Mouse (Mus musculus) midbrain, embryonic 14.5 days (tissue): ENCODE measurements at regions not wholly inside any gene's neighbourhood (a gene's known extent, or its start where the extent isn't known, plus 50 kb on each side); places are given as distances from the start of the nearest gene placed in this dataset.

Source experiments
- ATAC-seq: fragments of 200-750 bp; cut with Nextera tagmentation; 2 replicates; pipeline ENCODE4 v1.8.0; 2017; ENCODE audit warnings: moderate number of reproducible peaks, moderate library complexity; ENCODE audit not compliant: low FRiP score, low TSS enrichment
- DNase-seq: peaks from one replicate; pipeline ENCODE4 v3.0.0-alpha.2; 2015
- H3K27ac ChIP-seq: fragments of 300-500 bp; sonication (generic); replicated peaks from 2 replicates; pipeline ENCODE4 v1.5.1; 2014; ENCODE audit warnings: mild to moderate bottlenecking, low read depth, low read length, moderate library complexity
- H3K27me3 ChIP-seq: fragments of 300-500 bp; sonication (generic); 2 replicates; pipeline ENCODE4 v1.6.1; 2014; ENCODE audit warnings: low read length, control low read depth, mixed read lengths; ENCODE audit not compliant: control insufficient read depth, insufficient read depth
- H3K36me3 ChIP-seq: fragments of 300-500 bp; sonication (generic); 2 replicates; pipeline ENCODE4 v1.6.1; 2014; ENCODE audit warnings: low read length, control low read depth; ENCODE audit not compliant: control insufficient read depth, insufficient read depth
- H3K4me1 ChIP-seq: fragments of 300-500 bp; sonication (generic); 2 replicates; pipeline ENCODE4 v1.6.1; 2014; ENCODE audit warnings: mild to moderate bottlenecking, antibody characterized with exemption, low read length, control low read depth; ENCODE audit not compliant: control insufficient read depth, insufficient read depth
- H3K4me2 ChIP-seq: fragments of 300-500 bp; sonication (generic); 2 replicates; pipeline ENCODE4 v1.6.1; 2014; ENCODE audit warnings: mild to moderate bottlenecking, low read length, moderate library complexity
- H3K4me3 ChIP-seq: fragments of 300-500 bp; sonication (generic); replicated peaks from 2 replicates; pipeline ENCODE4 v1.5.1; 2014; ENCODE audit warnings: low read depth, low read length
- H3K9ac ChIP-seq: fragments of 300-500 bp; sonication (generic); replicated peaks from 2 replicates; pipeline ENCODE4 v1.6.1; 2014; ENCODE audit warnings: mild to moderate bottlenecking, low read length, moderate library complexity
- H3K9me3 ChIP-seq: fragments of 300-500 bp; sonication (generic); 2 replicates; pipeline ENCODE4 v1.6.1; 2016; ENCODE audit warnings: low read length, control low read depth, mixed read lengths; ENCODE audit not compliant: control insufficient read depth
- WGBS: fragments of 180-500 bp; shearing (Covaris S2); extraction: QIAGEN DNeasy Blood & Tissue Kit; methylation state at CpG from one replicate; pipeline ENCODE4 v1.1.7; 2014; 5-methylcytosine and 5-hydroxymethylcytosine counted together

- Histone ChIP-seq H3K4me3 (no peak overlapping the region), H3K9me3 (no peaks in the 10 kb centered on the region), H3K36me3 (no peaks in the 10 kb centered on the region), H3K27me3 (no peaks in the 10 kb centered on the region), H3K4me1 (0 out of 2 replicates have a peak, but pooled peaks cover 2% of the 10 kb centered on the region), H3K4me2 (no peak overlapping the region), H3K27ac (no peak overlapping the region), H3K9ac (no peak overlapping the region)
- ATAC-seq (no peak), DNase-seq (no peak)
- 90% methylated on average over 5 of the region's 5 CpGs for WGBS
Observed at GRCm38 (mm10) chr4:131149466-131149865, 205.3 kb downstream of the Matn1 start.

GRCm38 (mm10) chr4:131159712-131160111 is 215.5 kb downstream of the Matn1 start:
- Histone ChIP-seq H3K4me3 (no peak overlapping the region), H3K27ac (no peak overlapping the region), H3K27me3 (no peaks in the 10 kb centered on the region), H3K9me3 (no peaks in the 10 kb centered on the region), H3K9ac (no peak overlapping the region), H3K4me1 (peaks cover 24% of the 10 kb centered on the region), H3K36me3 (no peaks in the 10 kb centered on the region), H3K4me2 (peak overlapping the region; percentile 18; the same call in 1 of the 2 replicates)
- ATAC-seq (0 out of 2 replicates have a peak, but pooled peaks have one; percentile 46), DNase-seq (peak; percentile 37)
- 20% methylated on average over 5 of the region's 5 CpGs for WGBS

GRCm38 (mm10) chr4:131160135-131160534 is 215.9 kb downstream of the Matn1 start:
- 6% methylated on average over 5 of the region's 5 CpGs for WGBS
- Histone ChIP-seq H3K9me3 (no peaks in the 10 kb centered on the region), H3K4me3 (no peak overlapping the region), H3K27me3 (no peaks in the 10 kb centered on the region), H3K27ac (0 out of 2 replicates have a peak overlapping the region, but pooled peaks have one; percentile 13), H3K4me2 (peak overlapping the region; percentile 18; the same call in 1 of the 2 replicates), H3K9ac (no peak overlapping the region), H3K4me1 (peaks cover 24% of the 10 kb centered on the region), H3K36me3 (no peaks in the 10 kb centered on the region)
- DNase-seq (peak; percentile 73), ATAC-seq (peak; percentile 27)

- Histone ChIP-seq H3K9ac (no peak overlapping the region), H3K4me2 (no peak overlapping the region), H3K27me3 (no peaks in the 10 kb centered on the region), H3K9me3 (no peaks in the 10 kb centered on the region), H3K36me3 (no peaks in the 10 kb centered on the region), H3K4me1 (peaks cover 24% of the 10 kb centered on the region), H3K4me3 (no peak overlapping the region), H3K27ac (no peak overlapping the region)
- 66% methylated on average over 9 of the region's 9 CpGs for WGBS
- ATAC-seq: no peak
- peak; percentile 49 for DNase-seq
Observed at GRCm38 (mm10) chr4:131161501-131161900, 217.3 kb downstream of the Matn1 start.

- Histone ChIP-seq H3K4me2 (no peak overlapping the region), H3K4me3 (no peak overlapping the region), H3K36me3 (no peaks in the 10 kb centered on the region), H3K9ac (0 out of 2 replicates have a peak overlapping the region, but pooled peaks have one; percentile 12), H3K27ac (no peak overlapping the region), H3K27me3 (no peaks in the 10 kb centered on the region), H3K9me3 (no peaks in the 10 kb centered on the region), H3K4me1 (peaks cover 24% of the 10 kb centered on the region)
- ATAC-seq (no peak), DNase-seq (peak; percentile 47)
- WGBS: 15% methylated on average over 7 of the region's 7 CpGs
Observed at GRCm38 (mm10) chr4:131163782-131164315, 219.7 kb downstream of the Matn1 start.

GRCm38 (mm10) chr4:131166574-131167270 is 222.5 kb downstream of the Matn1 start:
- Histone ChIP-seq H3K9ac (no peak overlapping the region), H3K36me3 (no peaks in the 10 kb centered on the region), H3K9me3 (no peaks in the 10 kb centered on the region), H3K27ac (no peak overlapping the region), H3K4me2 (no peak overlapping the region), H3K27me3 (no peaks in the 10 kb centered on the region), H3K4me1 (peaks cover 11% of the 10 kb centered on the region), H3K4me3 (no peak overlapping the region)
- no peak for DNase-seq
- no peak for ATAC-seq
- 85% methylated on average over 9 of the region's 9 CpGs for WGBS

- H3K36me3 ChIP-seq: no peaks in the 10 kb centered on the region
- peaks cover 11% of the 10 kb centered on the region for H3K4me1 ChIP-seq
- ATAC-seq: no peak
- WGBS: 83% methylated on average over 2 of the region's 2 CpGs
- no peak overlapping the region for H3K27ac ChIP-seq
- no peak for DNase-seq
- H3K4me2 ChIP-seq: no peak overlapping the region
- no peak overlapping the region for H3K9ac ChIP-seq
- H3K9me3 ChIP-seq: no peaks in the 10 kb centered on the region
- H3K4me3 ChIP-seq: no peak overlapping the region
- no peaks in the 10 kb centered on the region for H3K27me3 ChIP-seq
Observed at GRCm38 (mm10) chr4:131167921-131168320, 223.7 kb downstream of the Matn1 start.

GRCm38 (mm10) chr4:131173783-131174460 is 229.7 kb downstream of the Matn1 start:
- H3K4me3 ChIP-seq: no peak overlapping the region
- DNase-seq: peak; percentile 29
- H3K4me2 ChIP-seq: no peak overlapping the region
- H3K27me3 ChIP-seq: no peaks in the 10 kb centered on the region
- H3K9ac ChIP-seq: no peak overlapping the region
- H3K4me1 ChIP-seq: no peaks in the 10 kb centered on the region
- no peaks in the 10 kb centered on the region for H3K36me3 ChIP-seq
- H3K27ac ChIP-seq: no peak overlapping the region
- WGBS: 83% methylated on average over 28 of the region's 28 CpGs
- no peak for ATAC-seq
- no peaks in the 10 kb centered on the region for H3K9me3 ChIP-seq
